ENCODE assay signal across 13 mouse cellular contexts in genomic region chr2:14739510-14739909, GRCm38 (mm10).
DNase-seq lines count a peak whose midpoint lies in the region; ATAC-seq and TF ChIP-seq lines count a peak whose summit lies in the region.
"Had no signal": no experiment of that assay in that cellular context is flagged by ENCODE, and none has a peak within 500 bp of the region (broad histone marks: within the 10 kb centered on the region; RNA-seq: fewer than 3 reads in every experiment).

No protein-coding gene starts in this region.

- H3K27me3 ChIP-seq in forebrain, postnatal 0 days (ENCODE audit: insufficient read depth, low read length) = no peaks in the 10 kb centered on the region
- no peaks in the 10 kb centered on the region for H3K27me3 ChIP-seq in forebrain, embryonic 11.5 days (ENCODE audit: control insufficient read depth, insufficient read depth, low read length)
- H3K27me3 ChIP-seq in hindbrain, embryonic 15.5 days = no peaks in the 10 kb centered on the region
- no peaks in the 10 kb centered on the region for H3K27me3 ChIP-seq in neural tube, embryonic 13.5 days
- H3K27me3 ChIP-seq in liver, postnatal 0 days (ENCODE audit: insufficient read depth, low read length) = no peaks in the 10 kb centered on the region
- H3K27me3 ChIP-seq in kidney, embryonic 16.5 days (ENCODE audit: insufficient read depth, low read length) = no peaks in the 10 kb centered on the region
- H3K27me3 ChIP-seq: embryonic facial prominence, embryonic 15.5 days had no signal

- no peaks in the 10 kb centered on the region for H3K36me3 ChIP-seq in forebrain, postnatal 0 days (ENCODE audit: insufficient read depth)
- H3K36me3 ChIP-seq in forebrain, embryonic 11.5 days (ENCODE audit: control insufficient read depth, insufficient read depth, low read length) = no peaks in the 10 kb centered on the region
- H3K36me3 ChIP-seq in hindbrain, embryonic 15.5 days = no peaks in the 10 kb centered on the region
- H3K36me3 ChIP-seq in neural tube, embryonic 13.5 days = no peaks in the 10 kb centered on the region
- H3K36me3 ChIP-seq in liver, postnatal 0 days (replicated peaks; ENCODE audit: insufficient read depth, low read length) = no peaks in the 10 kb centered on the region
- H3K36me3 ChIP-seq in kidney, embryonic 16.5 days (ENCODE audit: insufficient read depth, low read length) = no peaks in the 10 kb centered on the region
- H3K36me3 ChIP-seq: embryonic facial prominence, embryonic 15.5 days had no signal

- no peak for ATAC-seq in forebrain, postnatal 0 days
- no peak for ATAC-seq in forebrain, embryonic 11.5 days (replicated peaks; ENCODE audit: low FRiP score)
- ATAC-seq in hindbrain, embryonic 15.5 days (ENCODE audit: low FRiP score, low read depth) = peak; percentile 48; the same call in 1 of the 2 replicates
- peak; percentile 65 for ATAC-seq in neural tube, embryonic 13.5 days (ENCODE audit: low read depth)
- ATAC-seq in liver, postnatal 0 days = no peak
- ATAC-seq in kidney, embryonic 16.5 days (ENCODE audit: low FRiP score, low TSS enrichment) = no peak
- ATAC-seq: CD4-positive, CD25-positive, alpha-beta regulatory T cell, adult 4 months; intestine, postnatal 0 days had no signal

- no peak for TF ChIP-seq CTCF in forebrain, postnatal 0 days (IDR thresholded peaks at IDR 0.05; ENCODE audit: low read depth)
- no peak for TF ChIP-seq CTCF in liver, postnatal 0 days (IDR thresholded peaks at IDR 0.05; ENCODE audit: low read depth)

- 0 out of 2 replicates have a peak overlapping the region, but pooled peaks have one; percentile 23 for H3K9ac ChIP-seq in forebrain, postnatal 0 days
- H3K9ac ChIP-seq in forebrain, embryonic 11.5 days (ENCODE audit: low read length) = no peak overlapping the region
- H3K9ac ChIP-seq in hindbrain, embryonic 15.5 days = peak overlapping the region; percentile 35; the same call in 1 of the 2 replicates
- peak overlapping the region; percentile 31; the same call in 1 of the 2 replicates for H3K9ac ChIP-seq in neural tube, embryonic 13.5 days
- no peak overlapping the region for H3K9ac ChIP-seq in liver, postnatal 0 days (replicated peaks)
- no peak overlapping the region for H3K9ac ChIP-seq in kidney, embryonic 16.5 days (replicated peaks; ENCODE audit: low read length)
- H3K9ac ChIP-seq: embryonic facial prominence, embryonic 15.5 days had no signal

- WGBS in forebrain, postnatal 0 days = 75% methylated on average over 15 of the region's 15 CpGs
- 90% methylated on average over 15 of the region's 15 CpGs for WGBS in forebrain, embryonic 11.5 days
- WGBS in hindbrain, embryonic 15.5 days = 64% methylated on average over 15 of the region's 15 CpGs
- WGBS in neural tube, embryonic 13.5 days = 77% methylated on average over 15 of the region's 15 CpGs
- WGBS in liver, postnatal 0 days (ENCODE audit: insufficient replicate concordance) = 82% methylated on average over 15 of the region's 15 CpGs
- 78% methylated on average over 15 of the region's 15 CpGs for WGBS in kidney, embryonic 16.5 days

- no peak for TF ChIP-seq EP300 in liver, postnatal 0 days (IDR thresholded peaks at IDR 0.05; ENCODE audit: low read depth)

- peak overlapping the region; percentile 31 for H3K4me2 ChIP-seq in forebrain, postnatal 0 days (ENCODE audit: low read depth)
- no peak overlapping the region for H3K4me2 ChIP-seq in forebrain, embryonic 11.5 days (ENCODE audit: low read depth, low read length, severe bottlenecking)
- H3K4me2 ChIP-seq in hindbrain, embryonic 15.5 days = peak overlapping the region; percentile 51
- peak overlapping the region; percentile 47 for H3K4me2 ChIP-seq in neural tube, embryonic 13.5 days
- no peak overlapping the region for H3K4me2 ChIP-seq in liver, postnatal 0 days (ENCODE audit: low read depth, low read length)
- H3K4me2 ChIP-seq in kidney, embryonic 16.5 days (replicated peaks; ENCODE audit: low read depth, low read length) = no peak overlapping the region
- H3K4me2 ChIP-seq: embryonic facial prominence, embryonic 15.5 days; liver, embryonic 11.5 days had no signal

- peak overlapping the region; percentile 54; the same call in 1 of the 2 replicates for H3K27ac ChIP-seq in forebrain, postnatal 0 days (ENCODE audit: low read depth, low read length)
- no peak overlapping the region for H3K27ac ChIP-seq in forebrain, embryonic 11.5 days (ENCODE audit: low read depth, low read length)
- peak overlapping the region; percentile 78 for H3K27ac ChIP-seq in hindbrain, embryonic 15.5 days (replicated peaks)
- H3K27ac ChIP-seq in neural tube, embryonic 13.5 days (replicated peaks) = peak overlapping the region; percentile 73
- H3K27ac ChIP-seq in liver, postnatal 0 days (ENCODE audit: low read depth) = no peak overlapping the region
- no peak overlapping the region for H3K27ac ChIP-seq in kidney, embryonic 16.5 days (ENCODE audit: low read length)
- H3K27ac ChIP-seq: embryonic facial prominence, embryonic 15.5 days had no signal

- no peaks in the 10 kb centered on the region for H3K4me1 ChIP-seq in forebrain, postnatal 0 days (ENCODE audit: insufficient read depth)
- no peaks in the 10 kb centered on the region for H3K4me1 ChIP-seq in forebrain, embryonic 11.5 days (replicated peaks; ENCODE audit: control insufficient read depth, insufficient read depth, low read length)
- peaks cover 23% of the 10 kb centered on the region for H3K4me1 ChIP-seq in hindbrain, embryonic 15.5 days (replicated peaks)
- H3K4me1 ChIP-seq in neural tube, embryonic 13.5 days (replicated peaks) = peaks cover 25% of the 10 kb centered on the region
- no peaks in the 10 kb centered on the region for H3K4me1 ChIP-seq in liver, postnatal 0 days (ENCODE audit: insufficient read depth)
- H3K4me1 ChIP-seq in kidney, embryonic 16.5 days (ENCODE audit: insufficient read depth, low read length) = no peaks in the 10 kb centered on the region
- H3K4me1 ChIP-seq: embryonic facial prominence, embryonic 15.5 days had no signal

- DNase-seq in forebrain, postnatal 0 days = peak; percentile 14
- no peak for DNase-seq in forebrain, embryonic 11.5 days (ENCODE audit: low spot score)
- peak; percentile 7 for DNase-seq in cerebellum, adult 9-10 months
- DNase-seq in liver, postnatal 0 days = no peak
- DNase-seq in testis, postnatal 10 days (ENCODE audit: low spot score) = no peak

- no peaks in the 10 kb centered on the region for H3K9me3 ChIP-seq in forebrain, postnatal 0 days (ENCODE audit: low read length)
- H3K9me3 ChIP-seq in forebrain, embryonic 11.5 days (ENCODE audit: control insufficient read depth, low read length) = no peaks in the 10 kb centered on the region
- H3K9me3 ChIP-seq in hindbrain, embryonic 15.5 days = no peaks in the 10 kb centered on the region
- H3K9me3 ChIP-seq in neural tube, embryonic 13.5 days = no peaks in the 10 kb centered on the region
- no peaks in the 10 kb centered on the region for H3K9me3 ChIP-seq in liver, postnatal 0 days (ENCODE audit: low read length)
- no peaks in the 10 kb centered on the region for H3K9me3 ChIP-seq in kidney, embryonic 16.5 days (ENCODE audit: low read length)
- H3K9me3 ChIP-seq: embryonic facial prominence, embryonic 15.5 days had no signal

- 0 out of 2 replicates have a peak overlapping the region, but pooled peaks have one; percentile 5 for H3K4me3 ChIP-seq in forebrain, postnatal 0 days (ENCODE audit: low read depth, low read length)
- no peak overlapping the region for H3K4me3 ChIP-seq in forebrain, embryonic 11.5 days (ENCODE audit: low read depth, low read length)
- peak overlapping the region; percentile 31 for H3K4me3 ChIP-seq in hindbrain, embryonic 15.5 days
- H3K4me3 ChIP-seq in neural tube, embryonic 13.5 days = peak overlapping the region; percentile 23; the same call in 1 of the 2 replicates
- no peak overlapping the region for H3K4me3 ChIP-seq in liver, postnatal 0 days (ENCODE audit: low read depth, low read length)
- H3K4me3 ChIP-seq in kidney, embryonic 16.5 days (ENCODE audit: low read length) = no peak overlapping the region
- H3K4me3 ChIP-seq: embryonic facial prominence, embryonic 15.5 days; myocyte had no signal

Comparison
In these comparisons a context has a peak if more than half of its experiments do, and no peak if none do; other contexts are left out.
1. DNase-seq: peak in forebrain, postnatal 0 days (single experiment) and cerebellum, adult 9-10 months (single experiment); none in forebrain, embryonic 11.5 days (single experiment), liver, postnatal 0 days (single experiment) and testis, postnatal 10 days (single experiment).
2. H3K27ac ChIP-seq: peak in forebrain, postnatal 0 days (single experiment), hindbrain, embryonic 15.5 days (single experiment) and neural tube, embryonic 13.5 days (single experiment); none in forebrain, embryonic 11.5 days (single experiment), liver, postnatal 0 days (single experiment) and kidney, embryonic 16.5 days (single experiment).
3. H3K4me2 ChIP-seq: peak in forebrain, postnatal 0 days (single experiment), hindbrain, embryonic 15.5 days (single experiment) and neural tube, embryonic 13.5 days (single experiment); none in forebrain, embryonic 11.5 days (single experiment), liver, postnatal 0 days (single experiment) and kidney, embryonic 16.5 days (single experiment).
4. H3K4me3 ChIP-seq: peak in forebrain, postnatal 0 days (single experiment), hindbrain, embryonic 15.5 days (single experiment) and neural tube, embryonic 13.5 days (single experiment); none in forebrain, embryonic 11.5 days (single experiment), liver, postnatal 0 days (single experiment) and kidney, embryonic 16.5 days (single experiment).
5. H3K9ac ChIP-seq: peak in forebrain, postnatal 0 days (single experiment), hindbrain, embryonic 15.5 days (single experiment) and neural tube, embryonic 13.5 days (single experiment); none in forebrain, embryonic 11.5 days (single experiment), liver, postnatal 0 days (single experiment) and kidney, embryonic 16.5 days (single experiment).
6. ATAC-seq: peak in hindbrain, embryonic 15.5 days (single experiment) and neural tube, embryonic 13.5 days (single experiment); none in forebrain, postnatal 0 days (single experiment), forebrain, embryonic 11.5 days (single experiment), liver, postnatal 0 days (single experiment) and kidney, embryonic 16.5 days (single experiment).